Mouse (Mus musculus): Measurements from ENCODE around the gene Trim15.
A peak's percentile ranks its signal among the peaks of the same experiment; 100 is the strongest.
"Not testable (repeated sequence)": the region's sequence is repeated elsewhere in the genome, so short reads cannot be mapped to it uniquely, and the experiment has no call there.

Trim15 gene

DNA sequence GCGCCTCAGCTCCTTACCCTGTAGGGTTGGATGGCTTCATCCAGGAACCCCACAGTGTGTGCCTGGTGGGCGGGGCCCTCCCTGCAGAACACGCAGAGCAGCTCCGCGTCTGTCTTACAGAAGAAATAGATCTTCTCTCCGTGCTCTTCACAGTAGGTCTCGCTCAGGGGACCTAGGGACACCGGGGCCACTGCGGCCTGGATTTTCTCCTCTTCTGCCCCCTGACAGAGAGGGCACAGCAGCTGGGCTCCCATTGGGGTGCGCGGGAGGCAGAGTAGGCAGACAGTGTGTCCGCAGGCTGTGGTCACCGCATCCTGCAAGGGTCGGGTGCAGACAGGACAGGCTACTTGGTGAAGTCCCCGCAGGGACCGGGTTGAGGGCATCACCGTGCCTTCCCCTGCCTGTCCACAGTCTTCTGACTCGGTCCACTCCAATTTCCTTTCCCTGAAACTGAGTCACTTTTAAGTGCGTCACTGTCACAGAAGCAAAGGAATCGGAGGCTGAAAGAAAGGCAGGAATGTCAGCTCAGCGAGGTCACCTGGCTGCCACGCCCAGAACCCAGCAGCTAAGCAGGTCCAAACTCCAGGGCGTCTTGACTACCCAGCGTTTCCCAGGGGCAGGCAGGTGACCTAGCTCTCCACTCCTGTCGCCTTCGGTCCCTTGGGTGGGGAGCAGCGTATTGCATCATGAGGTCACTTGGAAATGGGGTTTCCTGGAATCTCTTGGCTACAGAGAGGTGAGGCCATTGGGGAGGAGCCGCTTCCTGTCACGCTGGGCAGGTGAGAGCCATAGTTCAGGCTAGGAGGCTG, at the start of gene Trim15:
TSS of gene Trim15 (minus strand) at position 492 of the 809 bp plus-strand sequence.
- no peak for DNase-seq (ENCODE audit: low read depth in 2 of 2, low spot score in 2 of 2)

- DNase-seq (ENCODE audit: low read depth in 2 of 2, low spot score in 2 of 2) = peak; percentile 17 to 39
These were observed 48.1 kb upstream of the Trim15 start for GRCm38 (mm10) chr17:36915076-36915475.

GRCm38 (mm10) chr17:36914108-36914507, 47.1 kb upstream of the Trim15 start:
- DNase-seq (ENCODE audit: low read depth in 2 of 2, low spot score in 2 of 2) = peak; percentile 44 to 73

GRCm38 (mm10) chr17:36912031-36912430, 45.0 kb upstream of the Trim15 start:
- DNase-seq (ENCODE audit: low read depth in 2 of 2, low spot score in 2 of 2) = no peak

DNA sequence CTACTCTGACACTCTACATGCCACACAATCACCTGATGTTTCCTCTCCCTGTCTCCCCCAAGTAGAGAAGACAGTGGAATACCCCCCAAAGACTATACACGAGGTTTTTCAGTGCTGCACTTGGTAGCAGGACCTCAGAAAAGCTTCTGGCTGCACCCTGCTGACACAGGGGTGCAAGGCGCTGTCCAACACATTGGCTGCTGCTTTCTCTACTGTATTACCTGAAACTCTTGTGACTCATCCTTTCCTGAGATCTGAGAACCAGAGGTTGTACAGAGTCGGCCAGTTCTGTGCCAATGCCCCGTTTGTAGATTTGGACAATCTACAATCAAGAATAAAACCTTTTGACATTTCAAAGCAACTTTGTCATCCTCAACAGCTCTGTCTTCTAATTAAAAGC, 42.8 kb upstream of the Trim15 start:
- DNase-seq (ENCODE audit: low read depth in 2 of 2, low spot score in 2 of 2) = no peak

GRCm38 (mm10) chr17:36908235-36908634, 41.2 kb upstream of the Trim15 start:
- DNase-seq (ENCODE audit: low read depth in 2 of 2, low spot score in 2 of 2) = no peak

GRCm38 (mm10) chr17:36903651-36904050, 36.6 kb upstream of the Trim15 start:
- DNase-seq (ENCODE audit: low read depth in 2 of 2, low spot score in 2 of 2) = no peak

DNA sequence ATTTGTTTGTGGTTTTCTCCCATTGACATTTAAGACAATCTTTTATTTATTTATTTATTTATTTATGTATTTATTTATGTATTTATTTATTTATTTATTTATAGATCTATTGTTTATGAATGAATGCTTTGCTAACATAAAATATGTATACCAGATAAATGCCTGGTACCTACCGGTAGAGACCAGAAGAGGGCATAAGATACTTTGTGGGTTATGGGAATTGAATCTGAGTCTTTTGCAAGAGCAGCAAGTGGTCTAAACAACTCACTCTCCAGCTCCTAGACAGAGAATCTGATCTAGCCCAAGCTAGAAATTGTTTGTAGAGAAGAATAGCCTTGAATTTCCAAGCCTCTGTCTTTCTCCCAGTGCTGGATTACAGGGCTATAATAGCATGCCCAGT, 33.7 kb upstream of the Trim15 start:
- no peak for DNase-seq (ENCODE audit: low read depth in 2 of 2, low spot score in 2 of 2)

DNA sequence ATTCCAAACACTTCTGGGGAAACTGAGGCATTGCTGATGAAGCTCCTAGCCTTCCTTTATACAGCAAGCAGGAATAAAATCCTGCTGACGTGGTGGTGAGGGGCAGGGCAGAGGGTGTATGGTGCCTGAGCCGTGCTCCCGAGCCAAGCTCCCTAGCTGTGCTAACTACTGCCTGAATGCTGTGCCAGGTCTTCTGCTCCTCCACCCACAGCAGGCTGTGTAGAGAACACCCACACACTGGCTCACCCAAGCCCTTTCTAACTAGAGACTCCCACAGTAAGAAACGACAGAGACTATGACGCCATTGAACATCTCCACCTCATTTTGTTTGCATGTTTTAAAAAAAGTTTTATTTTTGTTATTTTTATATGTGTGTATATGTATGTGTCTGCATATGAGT, 33.0 kb upstream of the Trim15 start:
- DNase-seq (ENCODE audit: low read depth in 2 of 2, low spot score in 2 of 2) = no peak

DNA sequence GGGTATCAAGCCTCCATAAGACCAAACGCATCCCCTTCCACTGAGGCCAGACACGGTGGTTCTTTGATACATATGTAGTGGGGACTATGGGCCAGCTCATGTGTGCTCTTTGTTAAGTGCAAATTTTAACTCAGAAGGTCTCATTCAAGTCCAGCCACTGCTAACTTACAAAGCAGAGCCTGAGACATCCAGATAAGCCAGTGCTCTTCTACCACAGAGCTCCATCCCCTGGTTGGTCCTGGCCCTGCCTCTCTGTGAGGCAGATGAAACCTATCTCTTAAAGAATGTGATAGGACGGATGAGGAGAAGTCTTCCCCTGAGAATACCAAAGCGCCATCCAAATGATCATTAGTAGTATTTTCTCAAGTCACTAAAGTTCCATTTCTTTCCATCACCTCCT, 32.4 kb upstream of the Trim15 start:
- no peak for DNase-seq (ENCODE audit: low read depth in 2 of 2, low spot score in 2 of 2)

DNA sequence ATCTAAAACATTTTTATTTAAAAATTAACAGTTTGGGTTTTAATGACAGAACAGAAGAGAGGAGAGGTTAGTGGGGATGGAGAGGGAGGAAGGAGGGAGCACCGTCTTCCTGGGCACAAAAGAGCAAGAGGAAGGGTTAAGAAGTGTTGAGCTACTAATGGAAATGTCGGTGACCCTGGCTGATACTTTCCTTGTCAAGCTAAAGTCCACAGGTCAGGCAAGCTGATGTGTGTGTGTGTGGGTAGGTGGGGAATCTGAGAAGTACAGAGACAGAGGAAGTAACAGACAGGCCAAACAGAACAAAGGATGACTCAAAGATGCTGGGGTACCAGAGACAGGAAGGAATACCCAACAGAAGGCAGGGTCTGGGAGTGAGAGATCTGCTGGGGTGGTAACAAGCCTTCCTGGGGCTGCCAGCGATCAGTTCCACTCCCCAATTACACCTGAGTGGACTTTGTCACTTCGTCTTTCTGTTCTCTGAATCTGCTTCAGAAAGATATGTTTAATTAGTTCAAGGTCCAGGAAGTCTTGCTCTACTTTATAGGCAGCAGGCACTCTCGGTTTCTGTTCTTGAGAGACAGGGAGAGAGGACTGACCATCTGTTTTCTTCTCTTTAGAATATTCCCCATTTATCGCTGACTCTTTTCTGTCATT, 30.7 kb upstream of the Trim15 start, which contains the start of gene Trim31:
TSS of gene Trim31 (plus strand) at position 567 of the 654 bp plus-strand sequence.
- DNase-seq (ENCODE audit: low read depth in 2 of 2, low spot score in 2 of 2) = no peak

GRCm38 (mm10) chr17:36897065-36897464, 30.1 kb upstream of the Trim15 start:
- no peak for DNase-seq (ENCODE audit: low read depth in 2 of 2, low spot score in 2 of 2)

- no peak for DNase-seq (ENCODE audit: low read depth in 2 of 2, low spot score in 2 of 2)
These were observed 29.6 kb upstream of the Trim15 start for GRCm38 (mm10) chr17:36896583-36896982.

DNA sequence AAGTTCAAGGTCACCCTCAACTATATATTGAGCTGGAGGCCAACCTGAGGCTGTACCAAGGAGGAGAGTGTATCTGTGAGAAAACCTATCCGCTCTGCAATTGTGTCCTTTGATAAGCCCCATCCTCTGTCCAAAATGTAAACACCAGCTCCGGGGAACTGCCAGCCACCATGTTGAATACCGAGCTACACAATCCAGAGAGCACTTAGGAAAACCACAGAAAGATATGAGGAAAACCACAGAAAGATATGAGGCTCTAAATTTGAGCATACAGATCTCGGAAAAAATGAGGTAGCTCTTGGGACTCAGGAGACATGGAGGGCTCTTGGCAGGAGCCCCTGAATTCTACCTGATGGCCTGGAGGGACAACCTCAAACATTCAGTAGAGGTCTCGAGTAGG, 26.4 kb upstream of the Trim15 start:
- no peak for DNase-seq (ENCODE audit: low read depth in 2 of 2, low spot score in 2 of 2)

- peak in 1 of 2 experiments; percentile 10 for DNase-seq (ENCODE audit: low read depth in 2 of 2, low spot score in 2 of 2)
These were observed 25.4 kb upstream of the Trim15 start for GRCm38 (mm10) chr17:36892362-36892761.

- DNase-seq (ENCODE audit: low read depth in 2 of 2, low spot score in 2 of 2) = not testable (repeated sequence)
These were observed 24.5 kb upstream of the Trim15 start for GRCm38 (mm10) chr17:36891496-36891895.

- DNase-seq (ENCODE audit: low read depth in 2 of 2, low spot score in 2 of 2) = no peak
These were observed 23.3 kb upstream of the Trim15 start, which contains the start of gene Trim40 for GRCm38 (mm10) chr17:36890073-36890903. Gene Trim40 (minus strand): TSS chr17:36890123.

DNA sequence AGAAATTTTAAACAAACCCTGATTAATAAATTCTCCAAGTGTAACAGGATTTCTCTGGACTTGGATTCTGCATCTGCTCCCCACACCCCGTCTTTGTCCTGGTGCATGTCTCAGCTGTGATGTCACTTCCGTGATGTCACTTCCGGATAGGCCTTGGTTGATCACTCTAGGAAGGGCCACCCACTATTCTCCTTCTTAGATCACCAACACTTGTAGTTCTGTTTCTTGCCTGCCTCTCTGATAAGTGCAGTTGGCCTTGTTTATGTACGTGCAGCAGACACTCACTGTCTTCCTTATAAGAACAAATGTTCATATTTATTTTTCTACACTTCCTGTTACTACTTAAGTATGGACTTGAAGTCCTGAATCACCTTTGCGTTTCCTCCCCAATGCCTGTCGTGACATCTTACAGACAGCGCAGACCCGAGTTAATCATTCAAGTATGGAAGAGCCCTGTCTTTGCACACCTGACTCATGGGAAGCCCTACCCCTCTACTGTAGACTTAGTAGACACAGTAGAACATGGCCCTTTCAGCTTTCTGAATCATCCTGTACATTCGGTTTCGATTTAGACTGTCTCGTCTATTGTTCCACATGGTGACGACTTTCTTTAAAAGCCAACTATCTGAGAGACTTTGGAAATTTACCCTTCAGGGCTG, 18.3 kb upstream of the Trim15 start:
- no peak for DNase-seq (ENCODE audit: low read depth in 2 of 2, low spot score in 2 of 2)

- DNase-seq (ENCODE audit: low read depth in 2 of 2, low spot score in 2 of 2) = no peak
These were observed 16.3 kb upstream of the Trim15 start for GRCm38 (mm10) chr17:36883350-36883749.

DNA sequence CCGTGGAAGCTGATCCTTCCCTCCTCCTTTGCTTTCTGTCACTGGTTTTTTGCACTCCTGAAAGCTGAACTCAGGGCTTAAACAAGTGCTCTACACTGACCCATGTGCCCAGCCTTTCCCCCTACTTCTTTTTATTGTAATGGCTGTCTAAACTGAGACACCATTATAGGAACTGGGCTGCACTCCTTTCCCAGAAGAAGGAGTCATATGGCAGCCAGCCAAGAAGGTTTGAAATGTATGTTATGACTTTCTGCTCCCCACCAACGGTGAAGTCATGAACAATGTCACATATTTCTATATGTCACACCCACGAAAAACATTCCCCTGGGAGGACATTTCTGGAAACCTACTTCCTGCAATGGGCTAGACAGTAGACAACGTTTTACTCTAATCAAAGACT, 7.6 kb upstream of the Trim15 start:
- DNase-seq (ENCODE audit: low read depth in 2 of 2, low spot score in 2 of 2) = no peak
